Mouse (Mus musculus) CH12.LX (cell line): ENCODE results near the gene Clstn1. TPM values are rescaled to one million over a fixed set of nuclear protein-coding genes. Genes with fewer than 3 reads are reported as not detected.
A peak's percentile ranks its signal among the peaks of the same experiment; 100 is the strongest.

Experiments used
- DNase-seq: peaks from one replicate; pipeline ENCODE4 v3.0.0-alpha.2; 2013; ENCODE audit errors: extremely low read depth
- H3K27ac ChIP-seq: 2 replicates; pipeline ENCODE4 v1.5.1; 2012; ENCODE audit warnings: low read depth, mild to moderate bottlenecking, control low read depth, moderate library complexity; ENCODE audit not compliant: insufficient read depth
- H3K27me3 ChIP-seq: replicated peaks from 2 replicates; pipeline ENCODE3; 2012; ENCODE audit warnings: inconsistent platforms
- H3K36me3 ChIP-seq, 2 experiments: replicated peaks in 1 of 2; 2 replicates each; pipeline versions ENCODE3 to v1.6.1; 2012; ENCODE audit warnings: inconsistent platforms in 1 of 2, low read length in 1 of 2, mild to moderate bottlenecking in 1 of 2, mixed read lengths in 1 of 2, moderate library complexity in 1 of 2; ENCODE audit not compliant: control insufficient read depth in 1 of 2, insufficient read depth in 1 of 2
- H3K4me1 ChIP-seq, 2 experiments: 2 replicates each; pipeline ENCODE4 v1.6.1; 2012; ENCODE audit warnings: inconsistent platforms in 1 of 2, moderate library complexity in 1 of 2; ENCODE audit not compliant: insufficient read depth in 2 of 2, control insufficient read depth in 1 of 2
- H3K4me2 ChIP-seq: 2 replicates; pipeline ENCODE4 v1.6.1; 2012; ENCODE audit warnings: low read depth, mild to moderate bottlenecking, control low read depth; ENCODE audit not compliant: poor library complexity, insufficient read depth, severe bottlenecking
- H3K4me3 ChIP-seq, 3 experiments: fragments of 150-350 bp in 1 of 3; sonication (generic) in 1 of 3; replicated peaks in 1 of 3; 2 replicates each; pipeline versions ENCODE3 to v1.5.1; 2011 to 2012; ENCODE audit warnings: low read depth in 2 of 3, low read length in 2 of 3, mild to moderate bottlenecking in 2 of 3, moderate library complexity in 2 of 3, control low read depth in 1 of 3, improper control_type of control experiment in 1 of 3, inconsistent platforms in 1 of 3, mixed read lengths in 1 of 3; ENCODE audit not compliant: poor library complexity in 1 of 3
- H3K79me2 ChIP-seq: replicated peaks from 2 replicates; pipeline ENCODE4 v1.6.1; 2012; ENCODE audit warnings: mild to moderate bottlenecking, moderate library complexity; ENCODE audit not compliant: control insufficient read depth, poor library complexity, insufficient read depth, severe bottlenecking; ENCODE audit errors: extremely low read depth
- H3K9ac ChIP-seq: 2 replicates; pipeline ENCODE4 v1.6.1; 2012; ENCODE audit warnings: low read depth, mild to moderate bottlenecking, control low read depth, moderate library complexity; ENCODE audit not compliant: insufficient read depth
- H3K9me3 ChIP-seq: replicated peaks from 2 replicates; pipeline ENCODE3; 2012; ENCODE audit warnings: low read length, inconsistent platforms, mixed read lengths
- BHLHE40 ChIP-seq: IDR thresholded peaks from 2 replicates; pipeline ENCODE4 v1.6.1; 2011; ENCODE audit warnings: mild to moderate bottlenecking, low read depth, low read length, improper control_type of control experiment
- ELF1 ChIP-seq: IDR thresholded peaks from 2 replicates; pipeline ENCODE4 v1.6.1; 2014; ENCODE audit warnings: low read depth, mild to moderate bottlenecking, inconsistent platforms, low read length, improper control_type of control experiment
- IRF4 ChIP-seq: IDR thresholded peaks from 2 replicates; pipeline ENCODE4 v1.6.1; 2014; ENCODE audit warnings: low read depth, mild to moderate bottlenecking, inconsistent platforms, low read length, improper control_type of control experiment
- JUN ChIP-seq: IDR thresholded peaks from 2 replicates; pipeline ENCODE4 v1.6.1; 2011; ENCODE audit warnings: low read depth, mild to moderate bottlenecking, low read length, improper control_type of control experiment, moderate library complexity; ENCODE audit not compliant: insufficient read depth
- JUND ChIP-seq: conservative IDR thresholded peaks from 2 replicates; pipeline ENCODE4 v1.6.1; 2011; ENCODE audit warnings: low read depth, low read length, improper control_type of control experiment
- KAT2A ChIP-seq: IDR thresholded peaks from 2 replicates; pipeline ENCODE4 v1.6.1; 2012; ENCODE audit warnings: low read length, improper control_type of control experiment, inconsistent platforms; ENCODE audit not compliant: insufficient replicate concordance
- MAFK ChIP-seq: IDR thresholded peaks from 2 replicates; pipeline ENCODE4 v1.6.1; 2011; ENCODE audit warnings: low read length, improper control_type of control experiment; ENCODE audit not compliant: insufficient replicate concordance
- MAX ChIP-seq: IDR thresholded peaks from 2 replicates; pipeline ENCODE4 v1.6.1; 2011; ENCODE audit warnings: low read length, improper control_type of control experiment
- MXI1 ChIP-seq: IDR thresholded peaks from 2 replicates; pipeline ENCODE4 v1.6.1; 2011; ENCODE audit warnings: mild to moderate bottlenecking, low read depth, low read length, improper control_type of control experiment
- NELFE ChIP-seq: IDR thresholded peaks from 2 replicates; pipeline ENCODE4 v1.6.1; 2011; ENCODE audit warnings: low read depth, low read length, improper control_type of control experiment
- SMC3 ChIP-seq: IDR thresholded peaks from 2 replicates; pipeline ENCODE4 v1.6.1; 2011; ENCODE audit warnings: low read depth, low read length, improper control_type of control experiment
- TBP ChIP-seq: conservative IDR thresholded peaks from 2 replicates; pipeline ENCODE4 v1.6.1; 2011; ENCODE audit warnings: low read depth, low read length, improper control_type of control experiment
- USF1 ChIP-seq: IDR thresholded peaks from 2 replicates; pipeline ENCODE4 v1.6.1; 2014; ENCODE audit warnings: low read depth, mild to moderate bottlenecking, inconsistent platforms, low read length, improper control_type of control experiment
- ZKSCAN1 ChIP-seq: IDR thresholded peaks from 2 replicates; pipeline ENCODE4 v1.6.1; 2012; ENCODE audit warnings: low read depth, inconsistent platforms, low read length, improper control_type of control experiment, borderline replicate concordance
- ZMIZ1 ChIP-seq: IDR thresholded peaks from 2 replicates; pipeline ENCODE4 v1.6.1; 2012; ENCODE audit warnings: low read depth, mild to moderate bottlenecking, inconsistent platforms, low read length, improper control_type of control experiment
- ZNF384 ChIP-seq: IDR thresholded peaks from 2 replicates; pipeline ENCODE4 v1.6.1; 2012; ENCODE audit warnings: low read depth, low read length, improper control_type of control experiment, inconsistent platforms
- dilution Hi-C: fragments of 300-500 bp; cut with MboI; formaldehyde crosslinking; loops from 2 replicates; pipeline ENCODE4 v1.14.3; 2020; ENCODE audit warnings: low sequenced_read_pairs; ENCODE audit not compliant: extremely low pct_unique_long_range_greater_than_20kb, extremely low pct_ligation_motif_present
- in situ Hi-C: fragments of 300-500 bp; cut with MboI; formaldehyde crosslinking; loops from 3 replicates; pipeline ENCODE4 v1.14.3; 2019; ENCODE audit warnings: low sequenced_read_pairs, low pct_ligation_motif_present, low pct_unique_long_range_greater_than_20kb, mixed read lengths
- polyA plus RNA-seq: library from polyadenylated mRNA; unstranded; fragments of >175 nt; gene quantifications from 2 replicates; pipeline ENCODE4 v1.2.1, GENCODE M21; 2012; ENCODE audit warnings: low read depth; ENCODE audit not compliant: insufficient read length
- total RNA-seq, 2 experiments: library from RNA; depleted of rRNA; stranded (reverse); fragments of 300-350 nt in 1 of 2; fragments of >200 nt in 1 of 2; gene quantifications; 2 replicates each; pipeline ENCODE4 v1.2.3; 2012 to 2014

The Clstn1 gene
- total and polyA plus RNA-seq, 3 experiments = 26.4 to 53.1 (median 35.2) TPM

DNA sequence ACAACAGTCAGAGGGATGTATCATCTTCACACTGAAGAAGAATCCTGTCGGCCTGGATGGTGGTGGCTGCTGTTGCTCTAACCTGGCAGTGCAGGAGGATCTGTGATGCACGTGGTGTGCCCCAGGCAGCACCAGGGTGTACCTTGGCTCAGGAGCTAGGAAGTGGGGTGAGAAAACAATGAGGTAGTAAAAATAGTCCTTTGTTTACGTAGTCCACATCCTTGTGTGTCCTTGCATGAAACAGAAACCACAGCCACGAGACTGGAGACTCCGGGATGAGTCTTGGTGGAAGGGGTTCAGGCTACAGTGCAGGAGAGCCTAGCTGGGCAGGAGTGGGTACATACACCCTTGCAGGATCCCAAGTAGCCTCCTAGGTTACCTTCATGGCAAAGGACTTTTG, 15.1 kb upstream of the Clstn1 start:
- Histone ChIP-seq H3K4me3 (no peak overlapping the region), H3K27me3 (no peaks in the 10 kb centered on the region), H3K36me3 (no peaks in the 10 kb centered on the region), H3K27ac (no peak overlapping the region), H3K4me2 (peak overlapping the region; percentile 52; the same call in 1 of the 2 replicates), H3K9me3 (no peaks in the 10 kb centered on the region), H3K9ac (no peak overlapping the region), H3K4me1 (peaks cover 14 to 21% of the 10 kb centered on the region in 2 experiments; a peak in 2 of 4 replicates), H3K79me2 (no peaks in the 10 kb centered on the region)
- in situ Hi-C loops (no loop called here), dilution Hi-C loops (no loop called here)
- DNase-seq = no peak
- no peak for TF ChIP-seq MXI1
- no peak for TF ChIP-seq ZNF384
- no peak for TF ChIP-seq MAFK
- TF ChIP-seq MAX = no peak
- no peak for TF ChIP-seq TBP
- no peak for TF ChIP-seq ZKSCAN1
- TF ChIP-seq ELF1 = no peak

DNA sequence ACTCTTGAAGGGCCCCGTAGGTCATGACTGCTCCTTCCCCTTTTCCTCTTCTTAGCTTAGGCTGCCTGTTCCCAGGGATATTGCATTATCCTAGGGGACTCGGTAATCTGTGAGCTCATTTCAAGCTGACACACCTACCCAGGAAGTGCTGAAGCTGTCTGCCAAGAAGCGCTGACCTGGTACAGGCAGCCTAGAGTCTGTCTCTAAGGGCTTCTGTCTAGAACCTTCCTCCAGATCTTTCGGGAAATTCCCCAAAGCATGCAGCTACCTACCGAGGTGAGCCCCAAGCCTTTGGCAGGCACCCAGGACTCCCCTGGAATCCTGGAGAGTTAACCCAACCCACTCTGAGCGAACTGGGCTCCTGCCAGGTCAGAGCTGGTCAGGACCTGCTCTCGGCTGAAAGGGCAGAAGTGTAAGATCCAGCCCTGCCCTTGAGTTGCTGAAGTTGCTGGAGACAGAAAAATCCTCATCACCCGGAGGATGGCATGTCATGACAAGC, 14.6 kb upstream of the Clstn1 start:
- Histone ChIP-seq H3K27ac (no peak overlapping the region), H3K27me3 (peaks cover 1% of the 10 kb centered on the region), H3K9me3 (no peaks in the 10 kb centered on the region), H3K9ac (peak overlapping the region; percentile 40; the same call in 1 of the 2 replicates), H3K4me1 (peaks cover 14 to 21% of the 10 kb centered on the region in 2 experiments; a peak in 2 of 4 replicates), H3K4me2 (peak overlapping the region; percentile 52), H3K79me2 (no peaks in the 10 kb centered on the region)
- in situ Hi-C loops = no loop called here
- TF ChIP-seq NELFE (no peak), ELF1 (0 out of 2 replicates have a peak, but pooled peaks have one; percentile 11)
- TF ChIP-seq, all 38 proteins: peak for 1
- no peak overlapping the region for H3K4me3 ChIP-seq
- DNase-seq = no peak
- no peaks in the 10 kb centered on the region for H3K36me3 ChIP-seq
- dilution Hi-C loops = no loop called here

DNA sequence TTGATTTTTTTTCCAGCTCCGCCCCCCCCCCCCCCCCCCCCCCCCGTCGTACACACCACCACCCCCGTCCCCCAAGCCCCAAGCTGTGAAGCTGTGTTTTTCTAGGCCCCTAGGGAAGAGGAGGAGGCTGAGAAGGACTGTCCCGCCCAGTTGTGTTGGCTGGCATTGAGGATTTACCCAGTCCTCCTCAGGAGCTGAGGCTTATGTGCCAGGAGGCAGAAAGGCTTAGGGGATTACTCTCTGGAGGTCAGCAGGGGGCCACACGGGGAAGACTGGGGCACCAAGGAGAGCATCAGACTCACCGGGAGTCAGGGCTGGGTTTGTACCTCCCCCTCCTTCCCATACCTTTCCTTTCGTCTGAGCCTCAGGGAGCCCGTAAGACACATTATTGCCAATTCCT, 13.8 kb upstream of the Clstn1 start:
- no peaks in the 10 kb centered on the region for H3K9me3 ChIP-seq
- no peak overlapping the region for H3K27ac ChIP-seq
- H3K79me2 ChIP-seq = no peaks in the 10 kb centered on the region
- DNase-seq = no peak
- no peaks in the 10 kb centered on the region for H3K36me3 ChIP-seq
- dilution Hi-C loops (no loop called here), in situ Hi-C loops (no loop called here)
- TF ChIP-seq JUND = no peak
- no peak for TF ChIP-seq JUN
- no peak for TF ChIP-seq NELFE
- TF ChIP-seq KAT2A = no peak
- no peak for TF ChIP-seq USF1
- TF ChIP-seq ELF1 = no peak
- no peak for TF ChIP-seq IRF4
- no peak for TF ChIP-seq BHLHE40
- no peak for TF ChIP-seq ZMIZ1
- no peak for TF ChIP-seq SMC3
- peaks cover 2% of the 10 kb centered on the region for H3K27me3 ChIP-seq
- H3K4me1 ChIP-seq = peaks cover 14 to 21% of the 10 kb centered on the region in 2 experiments; a peak in 2 of 4 replicates
- no peak overlapping the region for H3K4me2 ChIP-seq
- H3K4me3 ChIP-seq = no peak overlapping the region
- no peak overlapping the region for H3K9ac ChIP-seq
